Mouse (Mus musculus): ENCODE measurements around the gene Fcrls.

The Fcrls gene

DNA sequence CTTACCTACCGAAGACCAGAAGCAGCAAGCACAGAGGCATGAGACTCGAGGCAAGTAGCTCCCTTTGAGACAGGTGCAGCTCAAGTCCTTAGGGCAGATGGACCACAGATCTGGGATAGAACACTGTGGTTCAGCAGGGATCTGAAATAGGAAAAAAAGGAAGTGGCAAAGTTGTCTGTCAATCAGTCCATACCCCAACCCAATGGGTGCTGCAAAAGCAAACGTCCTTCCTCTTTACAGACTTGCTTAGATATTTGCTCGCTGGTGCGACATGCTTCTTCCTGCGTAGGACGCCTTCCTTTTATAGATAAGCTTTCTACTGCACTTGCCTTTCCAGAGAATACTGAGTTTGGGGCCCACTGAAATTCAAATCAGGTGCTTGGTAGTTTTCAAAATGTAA is at the start of gene Fcrls:
Gene Fcrls (minus strand): TSS at position 303 of the 400 bp plus-strand sequence.
- no peak for DNase-seq (ENCODE audit: low read depth)

DNA sequence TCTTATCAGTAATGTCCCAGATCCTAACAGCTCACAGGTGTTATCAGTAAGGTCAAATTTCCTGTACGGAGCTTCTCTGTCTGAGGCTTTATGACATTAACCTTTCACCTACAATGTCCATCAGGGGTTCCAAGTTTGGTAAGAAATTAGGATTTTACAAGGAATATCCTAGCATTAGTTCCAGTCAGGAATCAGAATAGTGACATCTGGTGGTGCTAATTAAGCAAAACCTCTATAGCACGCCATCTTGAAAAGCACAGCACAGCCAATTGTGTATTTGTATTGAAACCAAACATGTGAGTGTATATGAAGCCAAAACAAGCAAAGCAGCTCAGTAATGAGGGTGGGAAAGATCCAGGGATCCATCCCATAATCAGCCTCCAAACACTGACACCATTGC is 46.4 kb upstream of the Fcrls start:
- DNase-seq (ENCODE audit: low read depth), result peak; percentile 20

DNA sequence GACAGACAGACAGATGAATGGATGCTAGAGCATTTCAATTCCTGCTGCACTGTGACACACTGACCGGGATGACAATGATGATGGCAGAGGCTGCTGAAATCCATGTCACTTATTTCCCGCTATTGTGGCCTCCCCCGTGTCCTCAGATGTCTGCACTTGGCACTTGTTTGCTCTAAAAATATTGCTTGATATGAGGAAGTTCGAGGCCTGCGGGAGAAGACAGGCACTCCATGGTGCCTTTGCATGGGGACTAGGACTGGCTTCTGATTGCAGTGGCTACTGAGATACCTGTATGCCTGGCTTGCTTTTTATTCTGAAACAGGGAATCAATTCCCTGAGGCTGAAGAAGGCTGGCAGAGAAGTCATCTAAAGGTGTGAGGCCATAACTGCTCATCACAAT is 36.4 kb upstream of the Fcrls start:
- no peak for DNase-seq (ENCODE audit: low read depth)

DNA sequence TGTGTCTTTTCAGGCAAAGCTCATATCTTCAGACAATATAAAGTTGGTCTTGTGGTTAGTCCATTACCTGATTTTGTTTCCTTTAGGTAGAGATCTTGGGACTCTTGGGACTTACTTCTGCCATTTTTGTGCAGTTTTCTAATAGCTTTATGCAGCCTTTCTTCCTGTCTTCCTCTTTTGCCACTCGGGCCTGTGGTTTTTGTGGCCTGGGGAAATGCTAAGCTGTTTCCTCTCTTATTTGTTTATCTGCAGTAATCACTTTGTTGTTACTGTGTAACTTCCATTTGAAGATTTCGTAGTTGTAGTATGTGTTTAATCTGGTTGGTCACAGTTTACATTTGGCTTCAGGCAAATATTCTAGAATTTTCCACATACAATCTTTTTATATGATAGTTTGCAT is 10.8 kb upstream of the Fcrls start:
- no peak for DNase-seq (ENCODE audit: low read depth)

DNA sequence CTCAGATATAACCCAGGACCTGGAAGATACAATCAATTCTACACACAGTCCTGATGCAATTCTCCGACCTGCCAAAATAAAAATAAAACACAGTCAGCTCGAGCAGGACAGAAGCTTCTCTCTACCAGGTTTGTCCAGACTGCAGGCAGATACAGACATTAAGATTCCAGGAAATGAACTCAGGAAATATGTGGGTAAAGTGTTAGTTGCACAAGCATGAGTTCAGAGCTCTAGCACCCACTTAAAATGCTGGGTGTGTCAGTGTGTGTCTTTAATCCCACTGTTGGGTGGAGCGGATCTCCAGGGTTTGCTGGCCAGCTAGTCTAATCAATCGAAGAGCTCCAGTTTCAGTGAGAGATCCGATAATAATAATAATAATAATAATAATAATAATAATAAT is 3.0 kb upstream of the Fcrls start:
- no peak for DNase-seq (ENCODE audit: low read depth)

DNA sequence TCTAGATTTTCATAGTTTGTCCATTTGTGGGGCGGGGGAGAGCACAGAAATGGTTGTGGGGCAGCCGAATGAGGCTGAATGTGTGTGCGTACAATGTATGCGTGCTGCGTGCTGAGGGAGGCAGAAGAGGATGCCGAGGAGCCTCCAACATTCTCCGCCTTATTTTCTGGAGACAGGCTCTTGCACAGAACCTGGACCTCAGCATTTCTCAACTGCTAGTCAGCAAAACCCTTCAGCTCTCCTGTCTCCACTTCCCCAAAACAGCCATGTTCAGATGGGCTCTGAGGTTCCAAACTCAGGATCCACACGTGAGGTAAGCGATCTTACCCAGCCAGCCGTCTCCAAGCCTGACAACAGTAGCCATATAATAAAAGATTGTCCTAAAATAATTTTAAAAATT is 8.3 kb downstream of the Fcrls start:
- no peak for DNase-seq (ENCODE audit: low read depth)

DNA sequence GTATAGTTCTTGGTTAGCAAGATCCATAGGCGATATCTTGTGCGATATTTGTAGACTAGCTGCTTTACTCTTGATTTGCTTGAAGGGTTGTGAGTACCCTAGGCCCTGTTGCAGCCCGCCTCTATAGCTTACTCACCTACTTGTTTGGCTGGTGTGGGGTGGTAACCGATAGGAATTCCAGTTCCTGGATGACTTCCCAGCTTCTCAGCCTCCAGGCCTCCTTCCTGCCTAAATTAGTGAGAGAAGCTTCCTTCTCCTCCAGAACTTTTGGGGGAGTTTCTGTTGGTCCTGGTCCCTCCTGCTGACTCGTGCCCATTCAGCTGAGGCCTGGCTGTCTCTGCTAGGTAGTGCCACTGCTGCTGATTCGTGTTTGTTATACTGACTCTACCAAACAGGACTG is 14.0 kb downstream of the Fcrls start:
- peak; percentile 27 for DNase-seq (ENCODE audit: low read depth)

DNA sequence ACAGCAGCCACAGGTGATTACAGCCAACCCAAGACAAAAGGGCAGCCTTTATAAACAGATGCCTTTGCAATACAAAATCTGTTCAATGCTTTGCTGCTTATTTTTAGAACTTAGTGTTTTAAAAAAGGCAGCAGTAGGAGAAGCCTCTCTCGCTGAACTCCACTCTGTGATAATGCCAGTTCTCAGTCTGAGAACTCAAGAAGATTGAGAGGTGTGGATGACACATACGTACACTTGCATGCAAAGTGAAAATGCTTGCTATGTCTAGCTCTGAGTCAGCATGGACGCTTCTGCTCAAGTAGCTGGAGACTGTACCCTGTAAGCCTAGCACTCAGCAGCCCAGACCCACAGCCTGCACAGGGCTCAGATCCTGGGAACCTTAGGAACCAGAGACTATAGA is 16.2 kb downstream of the Fcrls start:
- peak; percentile 2 for DNase-seq (ENCODE audit: low read depth)

DNA sequence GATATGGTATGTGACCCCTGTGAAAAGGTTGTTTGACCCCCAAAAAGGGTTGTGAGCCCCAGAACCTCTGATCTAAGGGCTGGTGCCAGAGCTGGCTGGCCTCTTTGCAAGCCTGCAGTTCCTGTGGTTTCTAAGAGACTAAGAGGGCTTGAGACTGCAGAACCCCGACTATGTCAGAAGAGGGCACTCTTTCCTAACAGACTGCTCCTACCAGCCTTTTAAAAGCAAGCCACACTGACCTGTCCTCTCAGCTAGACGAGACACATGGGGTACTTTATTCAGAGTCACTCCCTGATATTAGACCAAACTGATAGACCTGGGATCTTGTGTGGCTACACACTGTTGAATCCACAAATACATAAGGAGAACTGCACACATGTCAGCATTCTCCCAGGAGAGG is 19.9 kb downstream of the Fcrls start:
- peak; percentile 73 for DNase-seq (ENCODE audit: low read depth)

DNA sequence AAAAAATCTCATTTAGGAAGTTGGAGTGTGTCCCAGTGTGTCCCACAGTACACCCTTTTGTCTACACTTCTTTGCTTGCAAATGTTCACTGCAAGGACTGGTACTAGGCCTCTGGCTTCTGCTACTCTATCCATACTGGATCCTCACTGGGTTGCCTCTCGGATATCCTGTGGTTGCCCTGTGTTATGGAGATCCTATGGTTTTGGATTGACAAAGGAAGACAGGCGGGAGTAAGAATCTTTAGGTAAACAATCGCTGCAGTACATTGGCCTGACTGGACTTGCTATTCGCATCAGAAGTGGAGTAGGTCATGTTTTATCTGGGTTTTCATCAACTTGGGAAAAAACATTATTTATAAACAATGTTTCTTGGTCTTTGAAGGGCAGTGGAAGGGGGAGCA is 22.6 kb downstream of the Fcrls start:
- DNase-seq (ENCODE audit: low read depth), result no peak

DNA sequence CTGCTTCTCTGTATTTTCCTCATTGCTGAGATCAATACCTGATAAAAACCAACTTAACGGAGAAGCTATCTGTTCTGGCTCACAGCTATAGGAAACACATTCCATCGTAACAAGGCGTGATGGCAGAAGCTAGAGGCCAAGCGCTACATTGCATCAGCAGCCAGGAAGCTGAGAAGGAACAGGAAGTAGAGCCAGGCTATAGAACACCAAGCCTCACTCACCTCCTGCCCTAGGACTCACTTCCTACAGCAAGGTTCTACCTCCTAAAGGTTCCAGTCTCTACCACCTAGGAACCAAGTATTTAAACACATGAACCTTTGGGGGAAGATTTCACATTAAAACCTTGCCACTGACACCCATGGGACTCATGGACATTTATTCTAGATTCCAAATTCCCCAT is 39.9 kb downstream of the Fcrls start:
- DNase-seq (ENCODE audit: low read depth), result no peak

DNA sequence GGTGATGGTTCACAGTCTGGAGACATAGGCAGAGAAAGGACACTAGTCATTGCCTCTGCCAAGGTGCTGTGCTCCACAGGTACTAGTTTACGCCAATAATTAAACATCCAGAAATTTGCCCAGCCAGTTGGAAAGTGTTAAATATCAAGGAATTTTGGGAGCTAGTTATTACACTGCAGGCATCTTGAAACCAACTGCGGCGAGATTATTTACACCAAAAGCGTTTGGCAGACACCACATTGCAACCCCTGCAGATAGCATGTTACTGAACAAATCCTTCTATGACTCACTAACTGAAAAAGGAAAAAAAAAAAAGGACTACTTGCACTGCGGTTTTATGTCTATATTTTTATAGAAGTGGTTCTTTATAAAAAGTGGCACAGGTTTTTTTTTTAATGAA is 41.2 kb downstream of the Fcrls start:
- DNase-seq (ENCODE audit: low read depth), result no peak

DNA sequence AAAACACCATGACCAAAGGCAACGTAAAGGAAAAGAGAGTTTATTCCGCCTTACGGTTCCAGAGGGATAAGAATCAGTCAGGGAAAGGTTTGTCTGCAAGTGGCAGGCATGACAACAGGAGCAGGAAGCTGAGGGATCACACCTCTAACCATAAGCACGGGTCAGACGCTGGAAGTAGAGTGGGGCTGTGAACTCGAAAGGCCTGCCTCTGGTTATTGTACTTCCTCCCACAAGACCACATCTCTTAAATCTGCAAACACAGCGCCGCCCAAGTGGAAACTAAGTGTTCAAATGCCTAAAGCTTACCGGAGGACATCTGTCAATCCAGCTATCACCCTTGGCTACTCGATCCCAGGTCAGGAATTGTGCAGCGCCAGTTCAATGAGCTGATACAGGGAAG is 48.4 kb downstream of the Fcrls start:
- no peak for DNase-seq (ENCODE audit: low read depth)

DNA sequence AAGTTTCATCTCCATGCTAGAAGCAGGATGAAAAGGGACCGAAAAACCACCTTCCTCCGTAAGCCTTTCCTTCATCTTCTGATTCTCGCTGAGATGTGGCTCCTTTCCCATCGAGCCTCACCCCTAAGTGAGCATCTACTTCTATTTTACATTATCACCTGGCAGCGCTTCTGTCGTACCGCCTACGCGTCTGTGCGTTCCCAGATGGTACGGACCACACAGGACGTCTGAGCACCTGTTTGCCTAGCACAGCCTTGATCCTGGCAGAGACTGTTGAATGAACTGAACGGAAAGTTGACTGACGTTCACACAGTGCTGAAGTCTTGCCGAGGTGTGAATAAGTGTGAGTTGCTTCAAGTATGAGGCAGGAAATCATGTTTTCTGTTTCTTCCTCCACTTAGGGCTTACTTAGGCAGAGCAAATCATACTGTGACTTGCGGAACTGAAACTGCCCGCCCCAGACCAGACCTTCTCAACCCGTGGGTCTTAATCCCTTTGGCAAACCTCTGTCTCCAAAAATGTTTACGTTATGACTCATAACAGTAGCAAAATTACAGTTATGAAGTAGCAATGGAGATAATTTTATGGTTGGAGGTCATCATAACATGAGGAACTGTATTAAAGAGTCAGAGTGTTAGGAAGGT is 49.2 kb downstream of the Fcrls start:
- no peak for DNase-seq (ENCODE audit: low read depth)

DNA sequence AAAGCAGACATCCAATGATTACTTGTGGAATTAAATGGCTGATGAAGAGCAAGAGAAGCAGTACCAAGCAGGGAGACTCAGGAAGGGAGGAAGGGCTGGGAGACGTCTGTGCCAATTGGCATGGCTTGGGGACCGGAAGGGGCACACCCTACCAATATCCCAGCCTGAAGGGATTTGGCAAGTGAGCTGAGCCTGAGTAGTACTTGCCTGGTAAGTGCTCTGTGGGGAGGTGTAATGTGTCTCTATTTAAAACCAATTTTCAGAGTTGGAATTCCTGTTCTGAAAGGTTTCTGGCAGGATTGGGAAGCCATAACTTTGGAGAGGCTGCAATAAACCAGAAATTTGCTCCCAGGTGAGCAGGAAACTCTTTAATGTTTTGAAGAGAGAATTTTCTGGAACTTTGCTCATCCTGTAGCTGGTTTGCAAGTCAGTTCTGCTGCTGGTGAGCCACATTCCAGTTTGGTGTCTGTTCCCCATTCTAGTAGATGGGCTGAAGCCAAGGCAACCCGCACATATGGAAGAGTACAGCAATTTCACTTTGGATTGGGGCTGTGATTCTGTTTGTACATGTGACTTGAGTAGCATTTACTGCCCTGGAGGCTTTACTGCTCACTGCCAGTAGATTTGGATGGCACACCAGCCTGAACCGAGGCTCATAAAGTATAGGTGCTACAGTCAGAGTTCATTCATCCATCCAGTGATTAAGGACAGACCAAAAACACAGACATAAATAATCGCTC is 57.0 kb downstream of the Fcrls start:
- DNase-seq (ENCODE audit: low read depth), result no peak
